Mouse (Mus musculus): Measurements from ENCODE around the gene Tmed2.

DNA sequence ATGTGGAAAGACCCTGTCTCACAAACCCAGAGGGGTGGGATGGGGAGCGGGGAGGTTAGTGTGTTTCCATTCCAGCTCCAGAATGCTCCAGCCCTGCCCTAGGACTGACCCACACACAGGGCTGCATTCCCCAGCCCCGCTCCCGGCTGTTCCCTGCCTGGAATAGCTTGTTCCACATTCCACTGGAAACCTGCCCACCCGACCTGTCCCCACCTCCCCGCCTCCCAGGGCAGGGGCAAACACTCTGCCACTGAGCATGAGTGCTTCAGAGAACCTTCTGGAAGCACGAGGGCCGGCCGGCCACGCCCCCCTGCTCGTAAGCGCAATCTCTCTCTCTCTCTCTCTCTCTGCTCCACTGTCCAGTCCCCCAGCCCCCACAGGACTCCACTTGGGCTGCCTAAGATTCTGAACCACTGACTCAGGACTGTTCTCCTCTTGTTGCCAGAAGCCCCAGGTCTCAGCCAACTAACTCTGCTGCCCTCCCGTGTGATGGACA, 30.7 kb upstream of the Tmed2 start:
- no peak for TF ChIP-seq CTCF (IDR thresholded peaks at IDR 0.05; ENCODE audit: low read depth)
- no peak for TF ChIP-seq EP300 (optimal IDR thresholded peaks at IDR 0.05)

Data from stomach, postnatal 0 days (tissue).